Mouse (Mus musculus) mouse embryonic stem cell (cell line): ENCODE data around the gene Mtfp1.
"Not testable (repeated sequence)": the region's sequence is repeated elsewhere in the genome, so short reads cannot be mapped to it uniquely, and the experiment has no call there.

Experiments
- in situ Hi-C, 2 experiments: fragments of 300-500 bp; cut with MboI; formaldehyde crosslinking; loops; 1 replicate in 1 of 2; 3 replicates in 1 of 2; pipeline ENCODE4 v1.14.3; 2019 to 2020; ENCODE audit warnings: low sequenced_read_pairs in 2 of 2, low pct_unique_long_range_greater_than_20kb in 1 of 2, mixed read lengths in 1 of 2; ENCODE audit not compliant: unreplicated experiment in 1 of 2

The Mtfp1 gene

DNA sequence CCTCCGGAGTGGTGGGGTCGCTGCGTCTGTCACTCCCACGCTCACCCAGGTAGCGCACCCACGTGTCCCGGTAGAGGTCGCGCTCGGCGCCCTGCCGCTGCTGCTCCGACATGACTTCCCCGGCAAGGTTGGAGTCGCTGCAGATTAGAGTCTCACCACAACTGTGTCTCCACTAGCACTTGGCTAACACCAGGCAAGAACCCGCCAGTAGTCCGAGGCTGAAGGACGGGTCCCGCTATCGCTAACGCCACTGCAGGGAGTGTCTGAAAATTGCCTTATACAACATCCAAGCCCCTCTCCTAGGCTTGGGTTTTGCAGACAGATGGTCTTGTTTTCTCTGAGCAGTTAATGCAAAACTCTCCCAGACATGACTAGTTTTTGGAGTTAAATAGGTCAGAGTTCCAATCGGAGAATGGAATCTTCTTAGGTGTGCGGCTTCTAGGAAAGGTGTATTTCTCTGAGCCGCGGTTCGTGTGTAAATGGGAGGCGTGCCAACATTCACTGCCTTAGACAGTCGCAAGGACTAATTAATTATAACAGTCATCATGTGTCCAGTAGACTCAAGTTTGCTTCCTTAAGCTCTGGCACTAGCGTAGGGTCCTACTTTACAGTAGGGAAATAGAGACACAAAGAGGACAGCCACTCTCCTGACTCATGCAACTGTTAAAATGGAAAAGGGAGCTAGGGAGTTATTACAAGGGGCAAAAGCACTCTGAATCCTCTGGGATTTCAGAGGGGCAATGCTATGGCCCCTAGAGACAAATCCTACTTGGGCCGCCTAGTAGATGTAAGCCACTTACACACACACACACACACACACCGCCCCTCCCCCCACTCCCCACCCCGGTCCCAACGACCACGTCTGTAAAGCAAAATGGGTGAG is at the start of gene Mtfp1:
Gene Mtfp1, minus strand, starts transcription at position 275 of the 883 bp plus-strand sequence.
- in situ Hi-C loops = no loop called here

DNA sequence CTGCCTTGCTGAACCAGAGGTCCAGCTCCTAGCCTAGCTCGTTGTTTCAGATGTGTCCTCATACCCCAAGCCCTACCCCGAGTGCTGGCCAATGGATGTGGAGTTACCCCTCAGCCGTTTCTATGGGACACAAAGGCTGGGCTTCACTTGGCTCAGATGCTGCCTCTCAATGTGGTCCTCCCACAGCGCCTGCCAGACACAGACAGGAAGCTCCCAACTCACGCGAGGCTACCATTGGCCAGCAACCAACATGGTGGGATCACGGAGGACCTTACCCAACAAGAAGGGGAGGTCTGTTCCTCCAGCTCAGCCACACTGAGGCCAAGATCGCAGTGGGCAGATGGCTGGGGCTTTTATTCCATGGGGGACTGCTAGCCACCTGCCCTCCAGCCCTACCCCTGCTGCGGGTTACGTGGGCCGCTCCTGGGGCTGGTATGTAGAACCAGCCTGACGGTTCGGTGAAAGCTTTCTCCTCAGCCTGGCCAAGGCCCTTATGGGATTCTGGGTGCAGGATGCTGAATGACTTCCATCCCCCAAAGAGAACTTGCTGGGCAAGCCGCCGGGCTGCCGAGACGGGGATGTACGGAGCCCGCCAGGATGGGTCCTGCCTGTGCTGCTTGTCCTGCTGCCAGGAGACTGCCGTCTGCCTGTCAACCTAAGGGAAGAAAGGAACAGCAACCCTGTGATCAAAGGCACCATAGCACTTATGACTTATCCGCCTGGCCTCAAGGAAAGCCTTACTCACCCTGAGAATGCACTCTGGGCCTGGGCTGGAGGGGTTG is 48.2 kb upstream of the Mtfp1 start:
- in situ Hi-C loops = no loop called here

GRCm38 (mm10) chr11:4142352-4142751 is 47.1 kb upstream of the Mtfp1 start:
- in situ Hi-C loops = no loop called here

- in situ Hi-C loops = no loop called here
Measured at GRCm38 (mm10) chr11:4141505-4141904, 46.3 kb upstream of the Mtfp1 start.

DNA sequence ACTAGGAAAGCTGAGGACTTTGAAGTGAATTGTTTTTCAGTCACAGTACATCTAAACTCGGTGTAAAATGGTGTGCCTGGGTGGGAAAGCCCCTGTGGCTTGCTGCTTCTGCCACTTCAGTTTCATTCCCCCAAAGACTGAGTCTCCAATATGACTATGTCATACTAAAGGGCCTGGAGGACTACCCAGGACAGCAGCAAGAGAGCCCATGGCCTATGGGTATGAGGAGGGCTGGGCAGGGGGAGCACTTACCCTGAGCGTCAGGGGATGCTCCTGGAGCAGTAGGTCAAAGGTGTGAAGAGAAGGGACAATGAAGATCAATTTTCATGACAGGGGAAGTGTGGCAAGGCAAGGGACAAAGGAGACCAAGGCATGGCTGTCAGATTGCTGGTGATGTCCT is 43.7 kb upstream of the Mtfp1 start:
- in situ Hi-C loops = no loop called here

DNA sequence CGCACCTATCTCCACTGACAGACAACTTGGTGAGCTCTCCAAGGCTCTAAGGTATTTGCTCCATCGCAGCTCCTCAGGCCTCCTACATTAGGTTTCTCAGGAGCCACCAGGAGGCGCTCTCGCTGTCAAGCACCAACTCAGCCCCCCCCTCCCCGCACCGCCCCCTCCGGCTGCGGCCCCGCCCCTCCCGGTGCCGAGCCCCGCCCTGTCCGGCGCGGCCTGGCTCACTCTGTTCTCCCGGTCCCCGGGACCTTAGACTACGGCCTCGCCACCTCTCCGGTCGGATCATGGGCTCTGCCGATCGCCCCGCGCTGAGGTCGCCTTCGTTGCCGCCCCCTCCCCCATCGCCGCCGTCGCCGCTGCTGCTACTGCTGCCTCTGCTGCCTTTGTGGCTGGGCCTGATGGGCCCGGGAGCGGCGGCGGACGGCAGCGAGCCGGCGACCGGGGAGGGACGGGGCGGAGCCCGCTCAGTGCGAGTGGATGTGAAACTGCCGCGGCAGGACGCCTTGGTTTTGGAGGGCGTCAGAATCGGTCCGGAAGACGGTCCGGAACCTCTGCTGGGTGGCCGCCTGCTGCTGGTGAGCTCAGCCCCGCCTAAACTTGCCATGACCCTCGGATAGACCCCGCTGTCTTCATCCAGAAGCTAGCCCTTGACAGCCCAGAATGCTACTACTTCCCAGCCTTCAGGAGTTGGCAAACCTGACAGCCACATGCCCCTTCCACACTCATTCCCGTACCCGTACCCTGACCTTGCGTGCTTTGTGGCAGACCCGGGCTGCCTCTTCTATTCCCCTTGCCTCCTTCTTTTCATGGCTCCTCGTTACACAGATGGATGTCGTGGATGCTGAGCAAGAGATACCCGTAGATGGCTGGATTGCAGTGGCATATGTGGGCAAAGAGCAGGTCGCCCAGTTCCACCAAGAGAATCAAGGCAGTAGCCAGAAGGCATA is 40.0 kb upstream of the Mtfp1 start, which contains the start of gene Rnf215:
Gene Rnf215, plus strand, starts transcription at position 217 of the 950 bp plus-strand sequence.
- in situ Hi-C loops = no loop called here

DNA sequence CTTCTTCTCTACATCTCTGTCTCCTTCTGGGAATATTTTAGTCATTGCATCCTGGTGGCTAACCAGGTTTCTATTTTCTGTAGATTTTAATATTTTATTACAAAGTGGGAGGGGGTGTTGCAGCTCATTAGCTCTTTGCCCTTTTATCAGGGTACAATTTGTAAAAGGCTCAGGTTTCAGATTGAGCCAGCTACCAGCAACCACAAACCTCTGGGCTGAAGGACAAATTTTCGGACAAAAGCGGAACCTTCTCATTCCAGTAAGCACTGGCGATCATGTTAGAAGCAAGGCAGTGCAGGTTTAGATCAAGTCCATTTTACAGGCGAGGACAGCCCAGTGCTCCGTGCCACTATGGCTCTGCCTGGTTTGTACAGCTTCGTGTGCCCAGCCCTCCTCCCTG is 39.2 kb upstream of the Mtfp1 start:
- in situ Hi-C loops = no loop called here

DNA sequence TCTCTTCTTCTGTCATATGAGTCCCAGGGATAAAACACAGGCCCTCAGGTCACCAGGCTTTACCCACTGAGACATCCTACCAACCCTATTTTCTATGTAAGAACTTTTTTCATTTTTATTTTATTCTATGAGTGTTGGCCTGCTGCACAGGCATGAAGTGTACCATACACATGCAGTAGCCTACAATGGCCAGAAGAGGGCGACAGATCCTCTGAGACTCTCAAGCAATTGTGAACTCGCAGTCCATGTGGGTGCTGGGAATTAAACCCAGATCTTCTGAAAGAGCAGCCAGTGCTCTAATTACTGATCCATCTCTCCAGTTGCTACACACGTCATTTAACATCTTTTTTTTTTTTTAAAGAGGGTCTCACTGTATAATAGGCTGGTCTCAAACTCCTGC is 38.2 kb upstream of the Mtfp1 start:
- in situ Hi-C loops = no loop called here

DNA sequence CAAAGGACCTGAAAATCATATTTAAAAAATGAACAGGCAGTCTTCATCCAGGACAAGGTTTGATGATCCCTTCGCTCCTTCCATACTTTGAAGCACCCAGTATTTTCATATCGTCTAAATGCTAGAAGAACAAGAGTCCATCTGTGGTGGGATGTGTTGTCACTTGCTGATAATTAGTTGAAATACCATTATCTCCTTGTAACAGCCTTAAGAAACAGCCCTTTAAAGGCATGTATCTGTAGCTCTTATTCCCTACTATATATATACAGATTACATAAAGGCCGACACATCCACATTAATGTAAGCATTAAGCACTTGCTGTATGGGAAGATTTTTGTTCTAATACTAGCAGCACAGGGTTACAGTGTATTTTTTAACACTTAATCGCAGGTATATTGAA is 33.2 kb upstream of the Mtfp1 start:
- in situ Hi-C loops = not testable (repeated sequence)

GRCm38 (mm10) chr11:4127059-4127458 is 31.8 kb upstream of the Mtfp1 start:
- in situ Hi-C loops = no loop called here

- in situ Hi-C loops = no loop called here
Measured at GRCm38 (mm10) chr11:4123922-4124321, 28.7 kb upstream of the Mtfp1 start.

- in situ Hi-C loops = no loop called here
Measured at GRCm38 (mm10) chr11:4122742-4123579, 27.7 kb upstream of the Mtfp1 start, which contains the start of gene Sec14l2. Gene Sec14l2, minus strand, starts transcription at chr11:4123415.

DNA sequence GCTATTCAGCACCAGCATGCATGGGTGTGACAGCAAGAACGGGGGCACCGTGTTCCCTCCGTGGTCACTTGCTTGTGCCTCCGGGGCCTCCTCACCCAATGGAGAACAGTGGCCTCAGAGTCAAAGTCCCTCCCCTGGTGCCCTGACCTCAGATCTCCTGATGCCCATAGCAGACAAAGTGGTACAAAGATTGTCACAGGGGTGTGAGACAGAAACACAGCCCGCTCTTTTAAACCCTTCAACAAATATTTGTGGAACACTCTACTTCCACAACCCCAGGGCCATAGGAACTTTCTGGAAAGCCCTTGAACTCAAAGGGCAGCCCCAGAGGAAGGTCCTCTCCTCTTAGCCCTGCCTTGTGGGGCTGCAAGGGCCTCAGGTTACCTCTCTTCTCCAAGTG is 27.0 kb upstream of the Mtfp1 start:
- in situ Hi-C loops = no loop called here

DNA sequence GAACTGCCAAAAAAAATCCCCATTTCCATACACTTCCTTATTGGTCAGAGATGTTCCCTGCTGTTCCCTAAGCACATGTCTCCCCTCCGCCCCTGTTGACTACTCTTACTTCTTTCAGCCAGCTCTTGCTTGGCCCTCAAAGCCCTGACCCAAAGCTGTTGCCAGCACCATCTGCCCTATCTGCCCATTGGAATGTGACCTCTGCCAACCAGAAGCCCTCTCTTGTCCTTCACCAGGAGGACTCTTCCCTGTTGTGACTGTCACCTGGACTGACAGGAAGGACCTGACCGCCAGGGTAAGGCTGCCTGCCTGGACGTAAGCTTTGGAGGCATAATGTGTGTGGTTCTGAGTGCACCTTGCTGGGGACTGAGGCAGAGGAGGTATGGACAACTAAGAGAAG is 26.4 kb upstream of the Mtfp1 start:
- in situ Hi-C loops = no loop called here

GRCm38 (mm10) chr11:4119635-4120034 is 24.4 kb upstream of the Mtfp1 start:
- in situ Hi-C loops = no loop called here

GRCm38 (mm10) chr11:4118081-4118921 is 23.1 kb upstream of the Mtfp1 start:
- in situ Hi-C loops = no loop called here
